Mouse (Mus musculus) A20 (cell line): ENCODE measurements around the gene Pdk1.
"Not testable (repeated sequence)": the region's sequence is repeated elsewhere in the genome, so short reads cannot be mapped to it uniquely, and the experiment has no call there.

Experiments
- DNase-seq: peaks from one replicate; pipeline ENCODE4 v3.0.0-alpha.2; 2011; ENCODE audit warnings: low read depth, low spot score

Pdk1 gene

DNA sequence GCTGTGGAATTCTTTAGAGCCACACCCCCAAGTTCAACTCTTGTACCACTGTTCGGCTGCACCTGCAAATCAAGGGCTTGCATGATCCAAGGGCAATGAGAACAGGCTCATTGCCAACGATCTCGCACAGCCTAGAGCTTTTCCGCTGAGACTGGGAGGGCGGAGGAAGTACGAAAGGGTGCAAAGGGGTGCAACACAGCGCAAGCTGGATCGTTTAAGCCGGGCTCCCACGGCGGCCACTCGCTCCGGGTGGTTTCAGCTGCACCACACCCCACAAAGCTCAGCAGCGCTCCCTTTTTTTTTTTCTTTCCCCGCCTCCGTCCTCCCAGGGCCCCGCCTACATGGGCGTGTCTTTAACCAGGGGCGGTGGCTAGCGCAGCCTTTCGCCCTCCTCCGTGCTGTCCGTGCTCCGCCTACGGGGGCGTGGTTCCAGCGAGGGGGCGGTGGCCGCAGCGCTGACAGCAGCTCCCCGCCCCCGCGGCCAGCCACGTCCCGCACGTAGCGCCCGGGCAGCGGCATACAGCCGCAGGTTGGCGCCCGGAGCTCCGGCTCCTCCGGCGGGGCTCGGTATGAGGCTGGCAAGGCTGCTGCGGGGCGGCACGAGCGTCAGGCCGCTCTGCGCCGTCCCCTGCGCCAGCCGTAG lies at the start of gene Pdk1:
Gene Pdk1, plus strand, starts transcription at position 424 of the 643 bp plus-strand sequence.
- DNase-seq, result peak; percentile 99

GRCm38 (mm10) chr2:71824146-71824545 lies 48.9 kb upstream of the Pdk1 start:
- DNase-seq, result no peak

GRCm38 (mm10) chr2:71827711-71828110 lies 45.3 kb upstream of the Pdk1 start:
- DNase-seq, result no peak

DNA sequence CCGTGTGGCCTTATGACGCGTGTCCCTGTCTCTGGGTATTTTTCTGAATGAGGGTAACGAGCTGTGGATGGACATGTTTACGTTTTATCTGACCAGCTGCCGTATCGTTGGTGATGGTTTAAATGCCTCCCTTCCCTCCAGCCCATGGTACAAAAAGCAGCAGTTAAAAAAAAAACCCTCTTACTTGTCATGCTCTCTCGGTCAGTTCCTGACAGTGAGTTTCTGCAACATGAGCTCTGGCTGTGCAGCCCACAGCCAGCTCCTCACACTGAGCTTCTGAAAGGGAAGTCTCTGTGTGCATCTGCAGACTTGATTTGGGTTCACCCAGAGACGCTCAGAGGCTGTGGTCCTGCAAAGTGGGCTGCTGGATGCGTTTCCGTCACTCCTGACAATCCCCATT lies 44.1 kb upstream of the Pdk1 start:
- DNase-seq, result no peak

- no peak for DNase-seq
These were observed 39.4 kb upstream of the Pdk1 start for GRCm38 (mm10) chr2:71833626-71834025.

DNA sequence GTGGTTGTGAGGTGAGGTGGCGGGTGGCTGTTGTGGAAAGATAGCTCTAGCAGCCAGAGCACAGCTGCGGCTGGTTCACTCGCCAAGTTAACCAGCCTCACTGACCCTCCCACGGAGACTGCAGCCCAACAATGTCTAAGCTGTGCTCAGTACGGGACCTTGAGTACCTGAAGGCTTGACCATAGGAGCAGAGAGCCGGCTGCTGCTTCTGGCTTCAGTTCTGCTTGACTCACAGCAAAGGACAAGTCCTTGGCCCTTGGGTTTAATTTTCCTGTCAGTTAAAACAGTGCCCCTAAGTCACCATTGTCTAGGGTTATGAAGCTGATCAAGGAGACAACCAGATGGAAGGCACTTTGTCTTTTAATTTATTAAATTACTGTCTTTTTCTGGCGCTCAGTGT lies 38.7 kb upstream of the Pdk1 start:
- no peak for DNase-seq

GRCm38 (mm10) chr2:71835556-71835955 lies 37.5 kb upstream of the Pdk1 start:
- DNase-seq, result no peak

- no peak for DNase-seq
These were observed 36.8 kb upstream of the Pdk1 start for GRCm38 (mm10) chr2:71836232-71836631.

GRCm38 (mm10) chr2:71837261-71837660 lies 35.8 kb upstream of the Pdk1 start:
- no peak for DNase-seq

GRCm38 (mm10) chr2:71837791-71838190 lies 35.2 kb upstream of the Pdk1 start:
- DNase-seq, result peak; percentile 68

DNA sequence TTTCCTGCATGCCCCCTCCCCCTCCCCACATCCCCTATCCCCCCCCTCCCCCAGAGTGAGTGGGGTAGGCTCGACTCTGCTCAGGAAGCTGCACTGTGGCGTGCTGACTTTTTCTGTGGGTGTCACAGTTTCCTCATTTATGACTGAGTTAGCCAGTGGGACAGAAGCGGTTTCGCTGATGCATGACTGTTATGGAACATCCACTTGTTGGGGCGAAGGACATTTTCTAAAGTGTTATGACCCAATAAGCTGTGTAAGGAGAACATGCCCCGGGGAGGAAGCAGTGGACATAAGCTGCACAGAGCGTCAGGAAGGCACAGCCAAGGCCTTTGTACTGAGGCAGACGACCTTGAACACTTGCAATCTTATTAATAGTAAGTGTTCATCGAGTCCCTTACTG lies 29.7 kb upstream of the Pdk1 start:
- DNase-seq, result no peak

- no peak for DNase-seq
These were observed 28.1 kb upstream of the Pdk1 start for GRCm38 (mm10) chr2:71844906-71845305.

GRCm38 (mm10) chr2:71852161-71852560 lies 20.9 kb upstream of the Pdk1 start:
- DNase-seq, result not testable (repeated sequence)

DNA sequence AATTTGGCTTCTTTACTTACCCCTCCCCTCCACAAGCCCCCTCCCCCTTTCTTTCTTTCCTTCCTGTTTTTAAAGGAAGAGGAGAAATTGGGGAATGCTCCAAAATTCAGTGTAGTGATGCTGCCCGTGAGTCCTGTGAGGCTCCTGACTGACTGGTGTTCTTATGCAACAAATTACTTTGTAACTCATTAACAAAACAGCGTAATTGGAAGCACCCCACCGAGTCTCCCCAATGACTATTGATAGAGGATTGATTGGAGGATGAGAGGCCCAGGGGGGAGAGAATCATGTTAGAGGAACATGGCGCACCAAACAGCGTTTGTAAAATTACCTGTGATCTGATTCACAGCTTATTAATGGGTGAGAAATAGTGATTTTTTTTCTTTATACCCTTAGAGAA lies 17.9 kb upstream of the Pdk1 start:
- DNase-seq, result no peak

GRCm38 (mm10) chr2:71863531-71864173 lies 9.4 kb upstream of the Pdk1 start:
- no peak for DNase-seq

- no peak for DNase-seq
These were observed 8.0 kb upstream of the Pdk1 start for GRCm38 (mm10) chr2:71865022-71865421.

GRCm38 (mm10) chr2:71865935-71866334 lies 7.1 kb upstream of the Pdk1 start:
- peak; percentile 68 for DNase-seq

DNA sequence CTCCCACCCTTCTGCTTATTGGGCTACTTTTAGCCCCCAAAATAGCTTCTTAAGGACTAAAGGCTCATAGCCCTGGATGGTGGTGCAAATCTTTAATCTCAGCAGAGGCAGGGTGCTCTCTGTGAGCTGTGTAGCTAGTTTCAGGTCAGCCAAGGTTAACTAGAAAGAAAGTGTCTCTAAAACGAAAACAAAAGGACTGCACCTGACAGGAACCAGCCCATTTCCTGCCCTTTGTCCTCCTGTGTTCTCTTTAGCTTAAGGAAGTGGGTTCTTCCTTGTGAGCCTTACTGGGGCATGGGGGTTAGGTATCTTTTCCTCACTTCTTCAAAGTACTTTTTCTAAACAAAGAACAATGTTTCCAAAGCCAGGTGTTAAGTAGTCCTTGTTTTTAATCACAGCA lies 6.5 kb upstream of the Pdk1 start:
- DNase-seq, result peak; percentile 39

DNA sequence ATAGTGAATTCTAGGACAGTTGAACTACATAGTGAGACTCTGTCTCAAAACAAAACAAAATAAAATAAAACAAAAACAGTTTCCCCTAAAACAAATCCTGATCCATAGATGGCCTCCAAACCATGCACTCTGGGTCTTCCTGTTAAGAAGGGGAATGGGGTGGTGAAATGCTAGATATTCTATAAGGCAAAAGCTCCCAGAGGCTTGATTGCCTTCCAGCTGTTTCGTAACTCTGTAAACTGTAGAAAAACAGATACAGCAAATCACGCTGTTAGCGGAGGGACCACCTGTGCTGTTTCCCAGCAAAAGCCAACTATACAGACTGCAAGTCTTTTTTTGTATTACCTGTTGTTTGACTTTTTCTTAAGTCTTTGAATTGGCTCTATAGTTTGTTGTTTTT lies 6.0 kb upstream of the Pdk1 start:
- no peak for DNase-seq

- DNase-seq, result no peak
These were observed 5.5 kb upstream of the Pdk1 start for GRCm38 (mm10) chr2:71867480-71867879.

GRCm38 (mm10) chr2:71868256-71868655 lies 4.8 kb upstream of the Pdk1 start:
- no peak for DNase-seq

GRCm38 (mm10) chr2:71872141-71872540 lies 883 bp upstream of the Pdk1 start:
- DNase-seq, result no peak

DNA sequence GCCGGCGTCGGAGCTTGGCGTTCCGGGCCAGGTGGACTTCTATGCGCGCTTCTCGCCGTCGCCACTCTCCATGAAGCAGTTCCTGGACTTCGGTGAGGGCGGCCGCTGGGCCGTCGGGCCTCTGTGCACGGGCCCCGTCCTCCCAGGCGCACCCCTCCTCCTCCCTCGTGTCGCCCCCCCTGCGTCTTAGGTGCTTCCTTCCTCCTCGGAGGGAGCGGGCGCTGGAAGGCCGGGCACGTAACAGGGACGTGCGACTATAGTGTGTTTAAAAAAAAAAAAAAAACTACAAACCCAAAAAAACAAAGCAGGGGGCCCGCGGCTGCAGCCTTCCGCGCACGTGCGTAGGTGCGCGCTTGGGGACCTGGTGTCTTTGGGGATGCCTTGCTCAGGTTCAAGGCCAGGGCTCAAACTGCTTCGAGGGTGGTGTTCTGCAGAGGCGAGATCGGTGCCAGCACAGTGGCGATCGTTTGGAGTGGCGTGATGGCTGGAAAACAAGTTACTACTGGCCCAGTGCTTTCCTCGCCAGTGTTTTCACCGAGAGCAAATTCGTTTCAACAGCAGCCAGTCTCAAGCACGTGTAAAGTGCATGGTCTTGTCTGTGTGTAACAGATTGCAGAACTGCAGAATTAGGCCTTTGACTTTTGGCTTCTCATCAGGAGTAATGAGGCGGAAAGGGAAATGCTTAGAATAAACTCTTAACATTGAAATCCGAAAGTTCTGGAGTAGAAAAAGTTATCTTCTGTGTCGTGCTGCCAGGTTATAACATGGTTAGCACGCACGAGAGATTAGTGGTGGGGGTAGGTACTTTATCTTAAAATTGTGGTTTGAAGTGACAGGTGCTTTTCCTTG lies 674 bp downstream of the Pdk1 start:
- no peak for DNase-seq
